Mouse (Mus musculus) frontal cortex, postnatal 36 days (tissue): ENCODE results near the gene Slc36a3.

Source experiments
- DNase-seq, 2 experiments: peaks; one replicate each; pipeline ENCODE4 v3.0.0; 2022; ENCODE audit warnings: low spot score in 2 of 2

Slc36a3 gene

GRCm38 (mm10) chr11:55076234-55076633, 75.3 kb downstream of the Slc36a3 start:
- no peak for DNase-seq

DNA sequence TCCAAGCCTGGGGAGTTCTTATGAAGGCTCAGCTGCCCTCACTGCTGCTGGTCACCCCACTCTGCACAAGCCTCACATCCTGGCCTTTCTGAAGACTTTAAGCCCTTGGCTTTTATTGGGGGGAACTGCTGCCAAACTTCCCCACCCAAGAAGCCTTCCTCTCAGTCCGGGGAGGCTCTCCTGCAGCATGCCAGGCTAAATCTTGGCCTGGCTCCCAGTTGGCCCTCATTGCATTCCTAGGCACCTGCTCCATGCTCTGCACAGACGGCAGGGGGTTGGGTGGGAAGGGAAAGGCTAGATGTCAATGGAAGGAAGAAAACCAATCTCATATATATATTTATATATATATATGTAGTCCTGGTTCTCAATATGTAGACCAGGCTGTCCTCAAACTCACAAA, 75.9 kb downstream of the Slc36a3 start:
- DNase-seq: no peak
